Mouse (Mus musculus) forebrain, embryonic 14.5 days (tissue): ENCODE measurements around the gene Slc6a8. TPM values are rescaled to one million over a fixed set of nuclear protein-coding genes. Genes with fewer than 3 reads are reported as not detected.

Experiments used
- ATAC-seq: fragments of 200-750 bp; cut with Nextera tagmentation; 2 replicates; pipeline ENCODE4 v1.8.0; 2017; ENCODE audit warnings: mild to moderate bottlenecking, moderate library complexity
- DNase-seq: peaks from one replicate; pipeline ENCODE4 v3.0.0-alpha.2; 2015; ENCODE audit warnings: low spot score
- H3K27ac ChIP-seq: fragments of 300-500 bp; sonication (generic); 2 replicates; pipeline ENCODE4 v1.5.1; 2014; ENCODE audit warnings: low read depth, mild to moderate bottlenecking, control low read depth, low read length, moderate library complexity
- H3K27me3 ChIP-seq: fragments of 300-500 bp; sonication (generic); replicated peaks from 2 replicates; pipeline ENCODE4 v1.6.1; 2014; ENCODE audit warnings: low read length, control low read depth, mixed read lengths; ENCODE audit not compliant: control insufficient read depth, insufficient read depth
- H3K36me3 ChIP-seq: fragments of 300-500 bp; sonication (generic); 2 replicates; pipeline ENCODE4 v1.6.1; 2014; ENCODE audit warnings: low read length, control low read depth; ENCODE audit not compliant: control insufficient read depth, insufficient read depth
- H3K4me1 ChIP-seq: fragments of 300-500 bp; sonication (generic); 2 replicates; pipeline ENCODE4 v1.6.1; 2014; ENCODE audit warnings: antibody characterized with exemption, low read length, control low read depth; ENCODE audit not compliant: control insufficient read depth, insufficient read depth
- H3K4me2 ChIP-seq: fragments of 300-500 bp; sonication (generic); 2 replicates; pipeline ENCODE4 v1.6.1; 2014; ENCODE audit warnings: mild to moderate bottlenecking, control low read depth, low read length
- H3K4me3 ChIP-seq: fragments of 300-500 bp; sonication (generic); 2 replicates; pipeline ENCODE4 v1.5.1; 2014; ENCODE audit warnings: low read depth, low read length, control low read depth
- H3K9ac ChIP-seq: fragments of 300-500 bp; sonication (generic); 2 replicates; pipeline ENCODE4 v1.6.1; 2014; ENCODE audit warnings: mild to moderate bottlenecking, low read length, control low read depth, moderate library complexity
- H3K9me3 ChIP-seq: fragments of 300-500 bp; sonication (generic); replicated peaks from 2 replicates; pipeline ENCODE4 v1.6.1; 2016; ENCODE audit warnings: low read length, control low read depth, mixed read lengths; ENCODE audit not compliant: control insufficient read depth
- WGBS: fragments of 180-500 bp; shearing (Covaris S2); extraction: QIAGEN DNeasy Blood & Tissue Kit; methylation state at CpG from one replicate; pipeline ENCODE4 v1.1.7; 2014; 5-methylcytosine and 5-hydroxymethylcytosine counted together
- polyA plus RNA-seq: library from polyadenylated mRNA; unstranded; fragments of >200 nt; fragmentation: Nextera tagmentation; extraction: Ambion mirVana; gene quantifications from 2 replicates; pipeline ENCODE4 v1.2.1, GENCODE M21; 2014

Gene Slc6a8
- polyA plus RNA-seq, 1 experiment from 2014 or later, result 6.2 TPM

GRCm38 (mm10) chrX:73654177-73654576, 18.8 kb upstream of the Slc6a8 start:
- Histone ChIP-seq H3K4me3 (no peak overlapping the region), H3K27ac (no peak overlapping the region), H3K4me2 (no peak overlapping the region), H3K36me3 (no peaks in the 10 kb centered on the region), H3K27me3 (no peaks in the 10 kb centered on the region), H3K9me3 (no peaks in the 10 kb centered on the region), H3K4me1 (no peaks in the 10 kb centered on the region), H3K9ac (no peak overlapping the region)
- 15% methylated on average over 6 of the region's 6 CpGs for WGBS
- 0 out of 2 replicates have a peak, but pooled peaks have one; percentile 59 for ATAC-seq
- peak; percentile 72 for DNase-seq

GRCm38 (mm10) chrX:73655529-73655928, 17.4 kb upstream of the Slc6a8 start:
- WGBS, result 68% methylated on average over 3 of the region's 3 CpGs
- ATAC-seq, result no peak

DNA sequence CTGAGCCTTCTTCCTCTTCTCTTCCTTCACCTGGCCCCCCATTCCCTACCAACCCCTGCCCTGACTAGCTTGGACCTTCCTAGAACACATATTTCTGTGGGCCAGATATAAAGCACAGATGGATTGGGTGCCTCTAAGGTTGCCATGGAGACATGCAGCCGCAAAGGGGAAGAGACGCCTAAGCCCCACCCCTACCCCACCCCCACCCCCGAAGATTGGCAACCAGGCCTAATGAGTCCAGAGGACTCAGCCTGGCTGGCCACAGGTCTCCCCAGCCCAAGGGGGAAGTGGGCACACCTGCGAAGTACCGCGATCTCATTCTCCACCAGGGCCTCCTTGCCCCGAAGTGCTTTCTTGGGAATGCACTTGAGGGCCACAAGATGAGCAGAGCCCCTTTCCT, 14.6 kb upstream of the Slc6a8 start:
- 46% methylated on average over 7 of the region's 7 CpGs for WGBS
- H3K27ac ChIP-seq, result no peak overlapping the region
- no peak overlapping the region for H3K9ac ChIP-seq
- H3K4me2 ChIP-seq, result peak overlapping the region; percentile 59
- no peak for DNase-seq
- H3K36me3 ChIP-seq, result no peaks in the 10 kb centered on the region
- no peaks in the 10 kb centered on the region for H3K9me3 ChIP-seq
- peak overlapping the region; percentile 43; the same call in 1 of the 2 replicates for H3K4me3 ChIP-seq
- no peaks in the 10 kb centered on the region for H3K27me3 ChIP-seq
- H3K4me1 ChIP-seq, result no peaks in the 10 kb centered on the region
- ATAC-seq, result no peak

More at GRCm38 (mm10) chrX:73655529-73655928, 17.4 kb upstream of the Slc6a8 start:
- Histone ChIP-seq H3K9me3 (no peaks in the 10 kb centered on the region), H3K27me3 (no peaks in the 10 kb centered on the region), H3K27ac (no peak overlapping the region), H3K4me1 (no peaks in the 10 kb centered on the region), H3K4me3 (no peak overlapping the region), H3K36me3 (no peaks in the 10 kb centered on the region), H3K9ac (no peak overlapping the region), H3K4me2 (no peak overlapping the region)
- DNase-seq, result no peak

- peak; percentile 42; the same call in 1 of the 2 replicates for ATAC-seq
- Histone ChIP-seq H3K9ac (peak overlapping the region; percentile 62), H3K27ac (no peak overlapping the region; the same call in 1 of the 2 replicates), H3K4me3 (peak overlapping the region; percentile 43), H3K36me3 (no peaks in the 10 kb centered on the region), H3K9me3 (no peaks in the 10 kb centered on the region), H3K4me1 (no peaks in the 10 kb centered on the region), H3K27me3 (no peaks in the 10 kb centered on the region), H3K4me2 (peak overlapping the region; percentile 59)
- no peak for DNase-seq
- 56% methylated on average over 13 of the region's 13 CpGs for WGBS
These were observed 13.9 kb upstream of the Slc6a8 start for GRCm38 (mm10) chrX:73658936-73659574.

DNA sequence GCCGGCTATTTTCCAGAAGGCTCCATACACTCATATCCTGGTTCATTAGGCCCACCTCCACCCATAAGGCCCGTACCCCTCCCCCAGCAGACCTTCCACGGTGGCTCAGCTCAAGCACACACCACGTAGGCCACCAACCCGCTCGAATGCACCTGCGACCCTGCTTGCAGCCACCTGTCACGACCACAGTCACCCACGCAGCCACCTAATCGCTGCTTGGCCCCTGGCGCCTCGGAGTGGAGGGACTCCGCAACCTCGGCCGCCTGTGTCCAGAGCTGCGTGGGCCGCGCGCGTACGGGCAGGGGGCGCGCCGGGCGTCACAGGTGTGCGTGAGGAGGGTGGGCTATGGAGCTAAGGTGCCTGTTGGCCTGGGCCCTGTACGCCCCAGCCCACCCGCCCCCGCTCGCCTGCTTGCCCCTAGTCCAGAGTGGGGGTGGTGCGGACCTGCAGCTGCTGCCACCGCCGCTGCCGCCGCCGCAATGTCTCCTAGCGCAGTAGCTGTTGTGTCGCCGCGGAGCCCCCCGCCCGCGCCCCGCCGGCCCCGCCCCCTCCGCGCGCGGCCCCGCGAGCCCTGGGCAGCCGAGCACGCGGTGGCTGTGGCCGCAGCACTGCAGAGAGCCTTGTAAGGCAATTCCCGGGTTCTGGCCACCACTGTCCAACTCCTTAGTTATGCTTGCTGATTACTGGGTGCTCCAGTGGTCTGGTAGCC, 13.2 kb upstream of the Slc6a8 start, which contains the start of gene Pnck:
Gene Pnck, minus strand, starts transcription at position 543 of the 709 bp plus-strand sequence.
- DNase-seq, result peak; percentile 42
- no peaks in the 10 kb centered on the region for H3K27me3 ChIP-seq
- WGBS, result 29% methylated on average over 35 of the region's 57 CpGs
- H3K4me3 ChIP-seq, result peak within 1 kb of the TSS; percentile 43
- H3K9me3 ChIP-seq, result no peaks in the 10 kb centered on the region
- H3K4me1 ChIP-seq, result no peaks in the 10 kb centered on the region
- ATAC-seq, result peak; percentile 77
- H3K36me3 ChIP-seq, result no peaks in the 10 kb centered on the region
- H3K4me2 ChIP-seq, result peak within 1 kb of the TSS; percentile 59
- H3K9ac ChIP-seq, result peak within 1 kb of the TSS; percentile 62
- H3K27ac ChIP-seq, result peak within 1 kb of the TSS; percentile 33; the same call in 1 of the 2 replicates

- ATAC-seq (peak; percentile 5; the same call in 1 of the 2 replicates), DNase-seq (peak; percentile 7)
- no peaks in the 10 kb centered on the region for H3K9me3 ChIP-seq
- H3K27ac ChIP-seq, result no peak overlapping the region
- H3K9ac ChIP-seq, result peak overlapping the region; percentile 62
- H3K27me3 ChIP-seq, result no peaks in the 10 kb centered on the region
- peak overlapping the region; percentile 43 for H3K4me3 ChIP-seq
- H3K4me1 ChIP-seq, result no peaks in the 10 kb centered on the region
- 79% methylated on average over 3 of the region's 3 CpGs for WGBS
- H3K36me3 ChIP-seq, result no peaks in the 10 kb centered on the region
- H3K4me2 ChIP-seq, result peak overlapping the region; percentile 59
These were observed 12.7 kb upstream of the Slc6a8 start for GRCm38 (mm10) chrX:73660284-73660665.

DNA sequence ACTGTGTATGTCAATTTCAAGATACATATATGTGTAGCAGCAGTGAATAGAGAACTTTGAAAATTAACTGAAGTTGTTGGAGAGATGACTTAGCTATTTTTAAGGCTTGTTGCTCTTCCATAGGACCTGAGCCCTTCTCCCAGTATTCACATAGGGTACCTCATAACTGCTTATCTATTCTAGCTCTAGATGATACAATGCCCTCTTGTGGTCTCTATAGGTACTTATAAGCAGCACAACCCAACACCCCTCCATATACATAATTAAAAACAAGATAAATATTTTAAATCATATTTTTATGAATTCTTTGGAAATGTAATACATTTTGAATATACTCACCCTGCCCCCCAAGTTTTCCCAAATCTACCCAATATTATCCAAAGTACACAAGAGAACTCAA, 9.8 kb upstream of the Slc6a8 start:
- ATAC-seq (no peak), DNase-seq (peak; percentile 62)
- no peak overlapping the region for H3K4me3 ChIP-seq
- H3K27me3 ChIP-seq, result no peaks in the 10 kb centered on the region
- H3K4me1 ChIP-seq, result no peaks in the 10 kb centered on the region
- H3K9ac ChIP-seq, result no peak overlapping the region
- no peak overlapping the region for H3K27ac ChIP-seq
- H3K36me3 ChIP-seq, result no peaks in the 10 kb centered on the region
- no peak overlapping the region for H3K4me2 ChIP-seq
- H3K9me3 ChIP-seq, result no peaks in the 10 kb centered on the region

GRCm38 (mm10) chrX:73672031-73672431, 919 bp upstream of the Slc6a8 start:
- no peak overlapping the region for H3K4me3 ChIP-seq
- no peaks in the 10 kb centered on the region for H3K9me3 ChIP-seq
- no peaks in the 10 kb centered on the region for H3K36me3 ChIP-seq
- DNase-seq (peak; percentile 67), ATAC-seq (peak; percentile 57; the same call in 1 of the 2 replicates)
- H3K4me1 ChIP-seq, result peaks cover 8% of the 10 kb centered on the region; the same call in 1 of the 2 replicates
- H3K27ac ChIP-seq, result no peak overlapping the region
- no peaks in the 10 kb centered on the region for H3K27me3 ChIP-seq
- H3K4me2 ChIP-seq, result no peak overlapping the region; the same call in 1 of the 2 replicates
- H3K9ac ChIP-seq, result no peak overlapping the region
- 52% methylated on average over 4 of the region's 4 CpGs for WGBS

DNA sequence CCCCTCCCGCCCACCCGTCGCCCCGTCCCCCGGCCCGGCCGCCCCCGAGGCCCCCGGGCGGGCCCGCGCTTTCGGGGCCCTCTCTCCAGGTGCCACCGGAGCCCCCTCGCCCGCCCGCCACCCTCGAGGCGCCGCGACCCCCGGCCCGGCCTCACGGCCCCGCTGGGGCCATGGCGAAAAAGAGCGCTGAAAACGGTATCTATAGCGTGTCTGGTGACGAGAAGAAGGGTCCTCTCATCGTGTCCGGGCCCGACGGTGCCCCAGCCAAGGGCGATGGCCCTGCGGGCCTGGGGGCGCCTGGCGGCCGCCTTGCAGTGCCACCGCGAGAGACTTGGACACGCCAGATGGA, 643 bp downstream of the Slc6a8 start:
- no peak for DNase-seq
- ATAC-seq, result peak; percentile 4; the same call in 1 of the 2 replicates
- WGBS, result 33% methylated on average over 27 of the region's 42 CpGs
- H3K4me1 ChIP-seq, result peaks cover 8% of the 10 kb centered on the region; the same call in 1 of the 2 replicates
- peak overlapping the region; percentile 53 for H3K4me3 ChIP-seq
- H3K27ac ChIP-seq, result peak overlapping the region; percentile 66; the same call in 1 of the 2 replicates
- H3K9me3 ChIP-seq, result no peaks in the 10 kb centered on the region
- peak overlapping the region; percentile 60 for H3K4me2 ChIP-seq
- no peaks in the 10 kb centered on the region for H3K27me3 ChIP-seq
- peak overlapping the region; percentile 75 for H3K9ac ChIP-seq
- peaks cover 7% of the 10 kb centered on the region; the same call in 1 of the 2 replicates for H3K36me3 ChIP-seq
